Mouse (Mus musculus) stomach, postnatal 0 days (tissue): Measurements from ENCODE around the gene Gm17359.

Source experiments
- CTCF ChIP-seq: IDR thresholded peaks from 2 replicates; pipeline ENCODE4 v1.5.1; 2016; ENCODE audit warnings: antibody characterized with exemption, low read depth, mild to moderate bottlenecking, moderate library complexity
- EP300 ChIP-seq: optimal IDR thresholded peaks from 2 replicates; pipeline ENCODE3; 2016; ENCODE audit warnings: antibody characterized with exemption

GRCm38 (mm10) chr3:79370385-79370929, 34.0 kb downstream of the Gm17359 start:
- TF ChIP-seq EP300: no peak
- TF ChIP-seq CTCF: no peak
